Mouse (Mus musculus) adrenal gland, adult (tissue): ENCODE results near the gene Urb1.

Experiments
- DNase-seq, 2 experiments: peaks; one replicate each; pipeline ENCODE4 v3.0.0; 2022 to 2023; ENCODE audit warnings: low spot score in 1 of 2; ENCODE audit not compliant: inconsistent age in 2 of 2

Gene Urb1

DNA sequence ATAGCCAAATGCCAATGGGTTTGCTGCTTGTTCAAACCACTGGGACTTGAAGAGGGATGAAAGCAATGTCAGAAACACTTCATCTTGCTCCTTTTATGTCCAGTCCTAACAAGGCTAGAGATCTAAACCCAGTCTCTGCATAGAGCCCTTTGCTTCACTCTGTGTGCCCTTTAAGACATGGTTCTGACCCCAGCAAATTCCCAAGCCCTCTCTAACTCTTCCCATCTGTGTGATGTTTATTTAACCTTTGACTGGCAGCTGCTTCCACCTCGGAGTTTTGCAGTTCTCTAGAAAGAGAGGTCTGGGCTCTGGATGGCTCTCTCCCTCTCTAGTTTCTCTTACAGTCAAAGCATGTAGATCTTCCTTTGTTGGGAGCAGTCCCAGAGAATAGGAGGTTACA is 106.6 kb downstream of the Urb1 start:
- no peak for DNase-seq

DNA sequence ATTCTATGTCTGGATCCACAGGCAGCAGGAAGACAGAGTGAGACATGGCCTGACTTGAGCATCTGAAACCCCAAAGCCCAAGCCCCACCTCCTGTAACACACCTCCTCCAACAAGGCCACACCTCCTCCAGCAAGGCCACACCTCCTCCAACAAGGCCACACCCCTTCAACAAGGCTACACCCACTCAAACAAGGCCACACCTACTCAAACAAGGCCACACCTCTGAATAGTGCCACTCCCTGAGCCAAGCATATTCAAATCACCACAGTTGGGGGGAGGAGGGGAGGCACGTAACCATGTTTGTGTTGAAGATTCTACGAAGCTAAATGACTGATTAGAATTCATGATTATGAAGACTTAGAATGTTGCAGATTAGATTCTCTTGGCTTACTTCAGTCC is 108.7 kb downstream of the Urb1 start:
- DNase-seq = no peak
